Mouse (Mus musculus): Measurements from ENCODE around the gene Mrps18b. TPM values are rescaled to one million over a fixed set of nuclear protein-coding genes. Genes with fewer than 3 reads are reported as not detected.
"Not testable (repeated sequence)": the region's sequence is repeated elsewhere in the genome, so short reads cannot be mapped to it uniquely, and the experiment has no call there.

Mrps18b gene
- total and polyA plus RNA-seq, 2 experiments from 2014 or later: 34.5 to 65.5 TPM

- no peak overlapping the region for H3K4me2 ChIP-seq (ENCODE audit: low read depth)
Measured at GRCm38 (mm10) chr17:35939108-35939507, 22.9 kb upstream of the Mrps18b start.

GRCm38 (mm10) chr17:35937700-35938348 is 21.6 kb upstream of the Mrps18b start:
- TF ChIP-seq CTCF (IDR thresholded peaks at IDR 0.05; ENCODE audit: low read depth): peak; percentile 84
- H3K4me3 ChIP-seq (ENCODE audit: low read depth, low read length): no peak overlapping the region
- 43% methylated on average over 2 of the region's 2 CpGs for WGBS
- H3K4me2 ChIP-seq (ENCODE audit: low read depth): no peak overlapping the region
- no peaks in the 10 kb centered on the region for H3K4me1 ChIP-seq (ENCODE audit: insufficient read depth)
- H3K36me3 ChIP-seq (ENCODE audit: insufficient read depth): no peaks in the 10 kb centered on the region
- no peaks in the 10 kb centered on the region for H3K27me3 ChIP-seq (ENCODE audit: insufficient read depth, low read length)
- peak; percentile 67; the same call in 1 of the 2 replicates for ATAC-seq
- no peak overlapping the region for H3K27ac ChIP-seq (ENCODE audit: low read depth, low read length)
- H3K9ac ChIP-seq: no peak overlapping the region
- peak; percentile 70 for DNase-seq
- no peaks in the 10 kb centered on the region for H3K9me3 ChIP-seq (ENCODE audit: low read length)

More at GRCm38 (mm10) chr17:35939108-35939507, 22.9 kb upstream of the Mrps18b start:
- H3K9ac ChIP-seq: no peak overlapping the region
- no peak for DNase-seq
- no peaks in the 10 kb centered on the region for H3K4me1 ChIP-seq (ENCODE audit: insufficient read depth)
- no peak overlapping the region for H3K27ac ChIP-seq (ENCODE audit: low read depth, low read length)
- no peaks in the 10 kb centered on the region for H3K27me3 ChIP-seq (ENCODE audit: insufficient read depth, low read length)
- no peaks in the 10 kb centered on the region for H3K9me3 ChIP-seq (ENCODE audit: low read length)
- ATAC-seq: no peak
- 62% methylated on average over 2 of the region's 2 CpGs for WGBS
- H3K36me3 ChIP-seq (ENCODE audit: insufficient read depth): no peaks in the 10 kb centered on the region
- H3K4me3 ChIP-seq (ENCODE audit: low read depth, low read length): no peak overlapping the region
- no peak for TF ChIP-seq CTCF (IDR thresholded peaks at IDR 0.05; ENCODE audit: low read depth)

- 92% methylated on average over 14 of the region's 14 CpGs for WGBS
- ATAC-seq: not testable (repeated sequence)
Measured at GRCm38 (mm10) chr17:35935763-35936162, 19.6 kb upstream of the Mrps18b start.

GRCm38 (mm10) chr17:35932608-35933007 is 16.4 kb upstream of the Mrps18b start:
- Histone ChIP-seq H3K4me2 (ENCODE audit: low read depth) (no peak overlapping the region), H3K27ac (ENCODE audit: low read depth, low read length) (no peak overlapping the region), H3K36me3 (ENCODE audit: insufficient read depth) (peaks cover 39% of the 10 kb centered on the region), H3K4me1 (ENCODE audit: insufficient read depth) (no peaks in the 10 kb centered on the region), H3K4me3 (ENCODE audit: low read depth, low read length) (no peak overlapping the region), H3K9me3 (ENCODE audit: low read length) (no peaks in the 10 kb centered on the region), H3K9ac (no peak overlapping the region), H3K27me3 (ENCODE audit: insufficient read depth, low read length) (no peaks in the 10 kb centered on the region)
- TF ChIP-seq CTCF (IDR thresholded peaks at IDR 0.05; ENCODE audit: low read depth): no peak
- ATAC-seq (no peak), DNase-seq (no peak)
- WGBS: 89% methylated on average over 4 of the region's 4 CpGs

More at GRCm38 (mm10) chr17:35935763-35936162, 19.6 kb upstream of the Mrps18b start:
- H3K27me3 ChIP-seq (ENCODE audit: insufficient read depth, low read length); H3K4me3 ChIP-seq (ENCODE audit: low read depth, low read length); DNase-seq; H3K9ac ChIP-seq; H3K36me3 ChIP-seq (ENCODE audit: insufficient read depth); H3K9me3 ChIP-seq (ENCODE audit: low read length); H3K4me1 ChIP-seq (ENCODE audit: insufficient read depth); H3K27ac ChIP-seq (ENCODE audit: low read depth, low read length); H3K4me2 ChIP-seq (ENCODE audit: low read depth): not testable (repeated sequence)

GRCm38 (mm10) chr17:35930627-35931026 is 14.4 kb upstream of the Mrps18b start:
- Histone ChIP-seq H3K27ac (ENCODE audit: low read depth, low read length) (no peak overlapping the region), H3K9me3 (ENCODE audit: low read length) (no peaks in the 10 kb centered on the region), H3K4me1 (ENCODE audit: insufficient read depth) (no peaks in the 10 kb centered on the region), H3K36me3 (ENCODE audit: insufficient read depth) (peaks cover 56% of the 10 kb centered on the region), H3K27me3 (ENCODE audit: insufficient read depth, low read length) (no peaks in the 10 kb centered on the region), H3K4me3 (ENCODE audit: low read depth, low read length) (no peak overlapping the region), H3K4me2 (ENCODE audit: low read depth) (no peak overlapping the region), H3K9ac (no peak overlapping the region)
- WGBS: 93% methylated on average over 12 of the region's 12 CpGs
- DNase-seq (no peak), ATAC-seq (no peak)
- no peak for TF ChIP-seq CTCF (IDR thresholded peaks at IDR 0.05; ENCODE audit: low read depth)

GRCm38 (mm10) chr17:35929534-35929933 is 13.3 kb upstream of the Mrps18b start:
- 92% methylated on average over 2 of the region's 2 CpGs for WGBS

GRCm38 (mm10) chr17:35927471-35927870 is 11.3 kb upstream of the Mrps18b start:
- no peak overlapping the region for H3K9ac ChIP-seq
- DNase-seq (no peak), ATAC-seq (no peak)
- no peaks in the 10 kb centered on the region for H3K4me1 ChIP-seq (ENCODE audit: insufficient read depth)
- WGBS: 53% methylated on average over 1 of the region's 1 CpGs
- no peak overlapping the region for H3K4me3 ChIP-seq (ENCODE audit: low read depth, low read length)
- H3K36me3 ChIP-seq (ENCODE audit: insufficient read depth): peaks cover 79% of the 10 kb centered on the region
- H3K4me2 ChIP-seq (ENCODE audit: low read depth): no peak overlapping the region
- no peaks in the 10 kb centered on the region for H3K27me3 ChIP-seq (ENCODE audit: insufficient read depth, low read length)
- TF ChIP-seq CTCF (IDR thresholded peaks at IDR 0.05; ENCODE audit: low read depth): no peak
- H3K27ac ChIP-seq (ENCODE audit: low read depth, low read length): no peak overlapping the region
- H3K9me3 ChIP-seq (ENCODE audit: low read length): no peaks in the 10 kb centered on the region

More at GRCm38 (mm10) chr17:35929534-35929933, 13.3 kb upstream of the Mrps18b start:
- no peak for ATAC-seq
- Histone ChIP-seq H3K4me2 (ENCODE audit: low read depth) (no peak overlapping the region), H3K4me3 (ENCODE audit: low read depth, low read length) (no peak overlapping the region), H3K9me3 (ENCODE audit: low read length) (no peaks in the 10 kb centered on the region), H3K27me3 (ENCODE audit: insufficient read depth, low read length) (no peaks in the 10 kb centered on the region), H3K4me1 (ENCODE audit: insufficient read depth) (no peaks in the 10 kb centered on the region), H3K9ac (no peak overlapping the region), H3K27ac (ENCODE audit: low read depth, low read length) (no peak overlapping the region), H3K36me3 (ENCODE audit: insufficient read depth) (peaks cover 66% of the 10 kb centered on the region)
- TF ChIP-seq CTCF (IDR thresholded peaks at IDR 0.05; ENCODE audit: low read depth): no peak
- no peak for DNase-seq
